ENCODE assay signal across 7 mouse cellular contexts in the genomic region with DNA sequence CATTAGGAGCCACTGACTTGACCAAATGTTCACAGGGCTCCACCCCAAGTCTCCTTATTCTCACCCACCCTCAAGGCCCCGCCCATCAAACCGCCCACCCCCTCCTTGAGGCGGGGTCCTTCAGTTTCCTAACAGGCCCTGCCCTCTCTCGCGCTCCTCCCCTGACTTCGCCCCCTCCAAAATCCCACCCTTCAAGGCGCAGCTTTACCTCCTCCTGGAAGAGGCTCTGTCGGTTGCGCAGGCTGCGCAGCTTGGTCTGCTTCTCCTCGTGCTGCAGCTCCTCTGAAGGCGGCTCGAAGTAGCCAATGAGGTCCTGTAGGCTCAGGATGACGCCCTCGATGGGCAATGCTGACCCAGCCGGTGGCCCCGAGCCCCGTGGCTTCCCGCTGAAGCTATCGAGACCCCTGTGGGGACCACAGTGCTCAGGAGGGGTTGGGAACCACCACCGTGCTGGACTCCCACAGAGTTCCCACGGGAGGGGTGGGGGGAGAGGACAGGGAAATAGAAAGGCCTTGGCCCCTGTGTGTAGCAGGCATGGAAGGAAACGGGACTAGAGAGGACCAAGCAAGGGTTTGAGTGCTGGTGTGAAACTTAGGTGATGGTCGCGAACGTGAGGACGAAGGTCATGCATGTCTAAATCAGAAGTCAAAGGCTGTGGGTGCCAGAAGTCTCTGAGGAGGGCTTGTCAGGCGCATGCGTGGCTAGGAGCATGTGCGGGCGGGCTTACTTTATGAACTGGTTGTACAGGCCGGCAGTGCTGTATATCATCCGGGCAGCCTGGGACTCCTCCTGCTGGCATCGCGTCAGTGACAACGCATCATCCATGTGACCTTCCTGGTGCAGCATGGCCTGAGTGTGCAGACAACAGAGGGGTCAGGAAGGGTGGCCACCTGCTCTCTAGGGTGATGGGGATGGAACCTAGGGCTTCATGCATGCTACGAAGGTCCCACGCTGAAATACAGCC. TPM values are rescaled to one million over a fixed set of nuclear protein-coding genes. Genes with fewer than 3 reads are reported as not detected.
DNase-seq lines count a peak whose midpoint lies in the region; ATAC-seq and TF ChIP-seq lines count a peak whose summit lies in the region.

No protein-coding gene starts in this region.

- no peaks in the 10 kb centered on the region for H3K9me3 ChIP-seq in limb, embryonic 12.5 days
- no peaks in the 10 kb centered on the region for H3K9me3 ChIP-seq in neural tube, embryonic 12.5 days

- DNase-seq in adrenal gland, adult 2 months: peak; percentile 68
- DNase-seq in cerebellum, postnatal 10 days: peak; percentile 72 to 82
- DNase-seq in heart, adult 2 months: peak; percentile 58 to 67
- DNase-seq in kidney, adult 18-20 months: peak; percentile 32
- DNase-seq in urinary bladder, postnatal 4 days (ENCODE audit: low spot score in 2 of 2): peak; percentile 65 to 77

- H3K27me3 ChIP-seq in heart, adult 2 months (ENCODE audit: control insufficient read depth, insufficient read depth, low read length): no peaks in the 10 kb centered on the region
- H3K27me3 ChIP-seq in limb, embryonic 12.5 days: no peaks in the 10 kb centered on the region; the same call in 1 of the 2 replicates
- H3K27me3 ChIP-seq in neural tube, embryonic 12.5 days (replicated peaks): 0 out of 2 replicates have a peak, but pooled peaks cover 3% of the 10 kb centered on the region

- no peaks in the 10 kb centered on the region for H3K4me1 ChIP-seq in heart, adult 2 months (ENCODE audit: control insufficient read depth, insufficient read depth, low read length)
- H3K4me1 ChIP-seq in limb, embryonic 12.5 days (replicated peaks): peaks cover 9% of the 10 kb centered on the region
- peaks cover 6% of the 10 kb centered on the region for H3K4me1 ChIP-seq in neural tube, embryonic 12.5 days

- intact Hi-C loops in heart, adult 2 months (cut with DNase I): no loop called here

- peak overlapping the region; percentile 60 for H3K4me2 ChIP-seq in limb, embryonic 12.5 days
- peak overlapping the region; percentile 52 for H3K4me2 ChIP-seq in neural tube, embryonic 12.5 days (replicated peaks)

- no peak overlapping the region for H3K4me3 ChIP-seq in heart, adult 2 months
- H3K4me3 ChIP-seq in limb, embryonic 12.5 days (replicated peaks): peak overlapping the region; percentile 30
- no peak overlapping the region for H3K4me3 ChIP-seq in neural tube, embryonic 12.5 days

- WGBS in heart, adult 2 months: 33% methylated on average over 38 of the region's 38 CpGs
- 24% methylated on average over 38 of the region's 38 CpGs for WGBS in limb, embryonic 12.5 days
- 27% methylated on average over 38 of the region's 38 CpGs for WGBS in neural tube, embryonic 12.5 days

- TF ChIP-seq CTCF in heart, adult 2 months (IDR thresholded peaks at IDR 0.05): no peak

- ATAC-seq in limb, embryonic 12.5 days (ENCODE audit: insufficient number of reproducible peaks, insufficient read depth, low FRiP score, low TSS enrichment, low read depth): peak; percentile 84
- ATAC-seq in neural tube, embryonic 12.5 days (ENCODE audit: low FRiP score, low read depth): no peak

- H3K27ac ChIP-seq in heart, adult 2 months: no peak overlapping the region
- H3K27ac ChIP-seq in limb, embryonic 12.5 days: no peak overlapping the region
- no peak overlapping the region for H3K27ac ChIP-seq in neural tube, embryonic 12.5 days

- TF ChIP-seq POLR2A in heart, adult 2 months (IDR thresholded peaks at IDR 0.05; ENCODE audit: insufficient read depth, low read depth, low read length): no peak

- H3K36me3 ChIP-seq in heart, adult 2 months (ENCODE audit: control insufficient read depth, insufficient read depth, low read length): no peaks in the 10 kb centered on the region
- H3K36me3 ChIP-seq in limb, embryonic 12.5 days: peaks cover 2% of the 10 kb centered on the region; the same call in 1 of the 2 replicates
- no peaks in the 10 kb centered on the region for H3K36me3 ChIP-seq in neural tube, embryonic 12.5 days

- no peak overlapping the region for H3K9ac ChIP-seq in heart, adult 2 months (ENCODE audit: low read depth, low read length)
- H3K9ac ChIP-seq in limb, embryonic 12.5 days (replicated peaks): peak overlapping the region; percentile 54; the same call in 1 of the 2 replicates
- H3K9ac ChIP-seq in neural tube, embryonic 12.5 days: 0 out of 2 replicates have a peak overlapping the region, but pooled peaks have one; percentile 21

- TF ChIP-seq EP300 in heart, adult 2 months (IDR thresholded peaks at IDR 0.05; ENCODE audit: insufficient read depth, low read depth, low read length): no peak

- H3K79me2 ChIP-seq in heart, adult 2 months (replicated peaks; ENCODE audit: control insufficient read depth, insufficient read depth, low read length): no peaks in the 10 kb centered on the region

RNA-seq across cellular contexts. Expression of a gene that starts 15.7 kb away (rescaled TPM):
- under 1 TPM; 0.12 to 0.14 TPM for total RNA-seq in adrenal gland, adult 2 months (2021)
- 0.10 TPM in 1 of 2 replicates, not detected in the other for polyA plus RNA-seq in adrenal gland, adult 2 months (2012; rRNA removed)
- total RNA-seq in heart, adult 2 months (2021): under 1 TPM; 0.08 to 0.18 TPM
- under 0.01 and 0.06 TPM in 2 replicates for polyA plus RNA-seq in heart, adult 2 months (2012; rRNA removed)
- 5.0 and 5.2 TPM in 2 replicates for polyA plus RNA-seq in limb, embryonic 12.5 days (2016; fragmentation: Nextera tagmentation; extraction: Ambion mirVana)
- polyA plus RNA-seq in neural tube, embryonic 12.5 days (2016; fragmentation: Nextera tagmentation; extraction: Ambion mirVana): 4.4 and 5.0 TPM in 2 replicates

RNA-seq across cellular contexts. Expression of a gene that starts 25.4 kb away (rescaled TPM):
- 1 to 10 TPM; 1.2 to 1.5 TPM for total RNA-seq in adrenal gland, adult 2 months (2021)
- polyA plus RNA-seq in adrenal gland, adult 2 months (2012; rRNA removed): 3.2 and 3.9 TPM in 2 replicates
- total RNA-seq in heart, adult 2 months (2021): 1 to 10 TPM; 1.4 TPM
- polyA plus RNA-seq in heart, adult 2 months (2012; rRNA removed): 2.2 and 3.6 TPM in 2 replicates
- polyA plus RNA-seq in limb, embryonic 12.5 days (2016; fragmentation: Nextera tagmentation; extraction: Ambion mirVana): 0.93 and 1.3 TPM in 2 replicates
- polyA plus RNA-seq in neural tube, embryonic 12.5 days (2016; fragmentation: Nextera tagmentation; extraction: Ambion mirVana): 0.61 and 0.77 TPM in 2 replicates

RNA-seq across cellular contexts. Expression of a gene that starts 46.8 kb away (rescaled TPM):
- total RNA-seq in adrenal gland, adult 2 months (2021): 10 to 100 TPM in 1 of 2 experiments, 1 to 10 TPM in 1; 9.7 to 12.1 TPM
- 35.2 and 43.4 TPM in 2 replicates for polyA plus RNA-seq in adrenal gland, adult 2 months (2012; rRNA removed)
- 10 to 100 TPM; 10.4 to 12.7 TPM for total RNA-seq in heart, adult 2 months (2021)
- polyA plus RNA-seq in heart, adult 2 months (2012; rRNA removed): 16.3 and 18.0 TPM in 2 replicates
- polyA plus RNA-seq in limb, embryonic 12.5 days (2016; fragmentation: Nextera tagmentation; extraction: Ambion mirVana): 14.2 and 16.4 TPM in 2 replicates
- 30.8 and 33.7 TPM in 2 replicates for polyA plus RNA-seq in neural tube, embryonic 12.5 days (2016; fragmentation: Nextera tagmentation; extraction: Ambion mirVana)
